Mouse (Mus musculus) frontal cortex, postnatal 10 days (tissue): ENCODE measurements at regions not wholly inside any gene's neighbourhood (a gene's known extent, or its start where the extent isn't known, plus 50 kb on each side); places are given as distances from the start of the nearest gene placed in this dataset.
"Not testable (repeated sequence)": the region's sequence is repeated elsewhere in the genome, so short reads cannot be mapped to it uniquely, and the experiment has no call there.

Experiments
- DNase-seq, 2 experiments: peaks; one replicate each; pipeline ENCODE4 v3.0.0; 2022; ENCODE audit warnings: low spot score in 2 of 2, mixed read lengths in 1 of 2

GRCm38 (mm10) chr3:20892916-20893430, 526.0 kb upstream of the Agtr1b start:
- DNase-seq, result peak in 1 of 2 experiments; percentile 7

- no peak for DNase-seq
Observed at GRCm38 (mm10) chr3:20864241-20864640, 497.3 kb upstream of the Agtr1b start.

- no peak for DNase-seq
Observed at GRCm38 (mm10) chr3:20831038-20831437, 464.1 kb upstream of the Agtr1b start.

GRCm38 (mm10) chr3:20829391-20829790, 462.4 kb upstream of the Agtr1b start:
- DNase-seq, result no peak

GRCm38 (mm10) chr3:20828811-20829210, 461.8 kb upstream of the Agtr1b start:
- DNase-seq, result no peak

- no peak for DNase-seq
Observed at GRCm38 (mm10) chr3:20825661-20826334, 458.8 kb upstream of the Agtr1b start.

- no peak for DNase-seq
Observed at GRCm38 (mm10) chr3:20822226-20822625, 455.2 kb upstream of the Agtr1b start.

- DNase-seq, result no peak
Observed at GRCm38 (mm10) chr3:20821712-20822111, 454.7 kb upstream of the Agtr1b start.

GRCm38 (mm10) chr3:20820047-20820446, 453.1 kb upstream of the Agtr1b start:
- DNase-seq, result no peak

GRCm38 (mm10) chr3:20819586-20819985, 452.6 kb upstream of the Agtr1b start:
- no peak for DNase-seq

- no peak for DNase-seq
Observed at GRCm38 (mm10) chr3:20816613-20817012, 449.6 kb upstream of the Agtr1b start.

- DNase-seq, result no peak
Observed at GRCm38 (mm10) chr3:20794256-20794655, 427.3 kb upstream of the Agtr1b start.

GRCm38 (mm10) chr3:20792503-20792902, 425.5 kb upstream of the Agtr1b start:
- no peak for DNase-seq

- DNase-seq, result no peak
Observed at GRCm38 (mm10) chr3:20777883-20778282, 410.9 kb upstream of the Agtr1b start.

- DNase-seq, result no peak
Observed at GRCm38 (mm10) chr3:20776964-20777304, 410.0 kb upstream of the Agtr1b start.

- DNase-seq, result peak; percentile 22 to 33
Observed at GRCm38 (mm10) chr3:20776128-20776963, 409.4 kb upstream of the Agtr1b start.

GRCm38 (mm10) chr3:20734302-20734701, 367.3 kb upstream of the Agtr1b start:
- DNase-seq, result no peak

GRCm38 (mm10) chr3:20732005-20732404, 365.0 kb upstream of the Agtr1b start:
- no peak for DNase-seq

- no peak for DNase-seq
Observed at GRCm38 (mm10) chr3:20730481-20730880, 363.5 kb upstream of the Agtr1b start.

GRCm38 (mm10) chr3:20729776-20730175, 362.8 kb upstream of the Agtr1b start:
- DNase-seq, result not testable (repeated sequence)

- DNase-seq, result no peak
Observed at GRCm38 (mm10) chr3:20714671-20715070, 347.7 kb upstream of the Agtr1b start.

GRCm38 (mm10) chr3:20709661-20710060, 342.7 kb upstream of the Agtr1b start:
- no peak for DNase-seq

- peak; percentile 11 to 29 for DNase-seq
Observed at GRCm38 (mm10) chr3:20695322-20695859, 328.4 kb upstream of the Agtr1b start.
